Mouse (Mus musculus) midbrain, embryonic 14.5 days (tissue): ENCODE results near the gene Pip4p1. TPM values are rescaled to one million over a fixed set of nuclear protein-coding genes. Genes with fewer than 3 reads are reported as not detected.
"Not testable (repeated sequence)": the region's sequence is repeated elsewhere in the genome, so short reads cannot be mapped to it uniquely, and the experiment has no call there.

ENCODE experiments used
- ATAC-seq: fragments of 200-750 bp; cut with Nextera tagmentation; 2 replicates; pipeline ENCODE4 v1.8.0; 2017; ENCODE audit warnings: moderate number of reproducible peaks, moderate library complexity; ENCODE audit not compliant: low FRiP score, low TSS enrichment
- DNase-seq: peaks from one replicate; pipeline ENCODE4 v3.0.0-alpha.2; 2015
- H3K27ac ChIP-seq: fragments of 300-500 bp; sonication (generic); replicated peaks from 2 replicates; pipeline ENCODE4 v1.5.1; 2014; ENCODE audit warnings: mild to moderate bottlenecking, low read depth, low read length, moderate library complexity
- H3K27me3 ChIP-seq: fragments of 300-500 bp; sonication (generic); 2 replicates; pipeline ENCODE4 v1.6.1; 2014; ENCODE audit warnings: low read length, control low read depth, mixed read lengths; ENCODE audit not compliant: control insufficient read depth, insufficient read depth
- H3K36me3 ChIP-seq: fragments of 300-500 bp; sonication (generic); 2 replicates; pipeline ENCODE4 v1.6.1; 2014; ENCODE audit warnings: low read length, control low read depth; ENCODE audit not compliant: control insufficient read depth, insufficient read depth
- H3K4me1 ChIP-seq: fragments of 300-500 bp; sonication (generic); 2 replicates; pipeline ENCODE4 v1.6.1; 2014; ENCODE audit warnings: mild to moderate bottlenecking, antibody characterized with exemption, low read length, control low read depth; ENCODE audit not compliant: control insufficient read depth, insufficient read depth
- H3K4me2 ChIP-seq: fragments of 300-500 bp; sonication (generic); 2 replicates; pipeline ENCODE4 v1.6.1; 2014; ENCODE audit warnings: mild to moderate bottlenecking, low read length, moderate library complexity
- H3K4me3 ChIP-seq: fragments of 300-500 bp; sonication (generic); replicated peaks from 2 replicates; pipeline ENCODE4 v1.5.1; 2014; ENCODE audit warnings: low read depth, low read length
- H3K9ac ChIP-seq: fragments of 300-500 bp; sonication (generic); replicated peaks from 2 replicates; pipeline ENCODE4 v1.6.1; 2014; ENCODE audit warnings: mild to moderate bottlenecking, low read length, moderate library complexity
- H3K9me3 ChIP-seq: fragments of 300-500 bp; sonication (generic); 2 replicates; pipeline ENCODE4 v1.6.1; 2016; ENCODE audit warnings: low read length, control low read depth, mixed read lengths; ENCODE audit not compliant: control insufficient read depth
- WGBS: fragments of 180-500 bp; shearing (Covaris S2); extraction: QIAGEN DNeasy Blood & Tissue Kit; methylation state at CpG from one replicate; pipeline ENCODE4 v1.1.7; 2014; 5-methylcytosine and 5-hydroxymethylcytosine counted together
- polyA plus RNA-seq: library from polyadenylated mRNA; unstranded; fragments of >200 nt; fragmentation: Nextera tagmentation; extraction: Ambion mirVana; gene quantifications from 2 replicates; pipeline ENCODE4 v1.2.1, GENCODE M21; 2014

Pip4p1 gene
- polyA plus RNA-seq, 1 experiment from 2014 or later, result 90.3 TPM

GRCm38 (mm10) chr14:50945526-50945925 is 14.9 kb upstream of the Pip4p1 start:
- not testable (repeated sequence) for ATAC-seq, H3K27me3 ChIP-seq, DNase-seq, H3K4me1 ChIP-seq, H3K27ac ChIP-seq, H3K9me3 ChIP-seq, H3K36me3 ChIP-seq
- WGBS, result 33% methylated on average over 3 of the region's 3 CpGs
- H3K9ac ChIP-seq, result 0 out of 2 replicates have a peak overlapping the region, but pooled peaks have one; percentile 51
- peak overlapping the region; percentile 53 for H3K4me2 ChIP-seq
- peak overlapping the region; percentile 34 for H3K4me3 ChIP-seq

- WGBS, result 11% methylated on average over 6 of the region's 6 CpGs
- H3K9me3 ChIP-seq, H3K4me1 ChIP-seq, H3K27me3 ChIP-seq, DNase-seq, ATAC-seq, H3K36me3 ChIP-seq: not testable (repeated sequence)
- H3K27ac ChIP-seq, result peak overlapping the region; percentile 81
- H3K9ac ChIP-seq, result peak overlapping the region; percentile 51
- peak overlapping the region; percentile 53 for H3K4me2 ChIP-seq
- H3K4me3 ChIP-seq, result peak overlapping the region; percentile 34
Measured at GRCm38 (mm10) chr14:50945081-50945480, 14.4 kb upstream of the Pip4p1 start.

- WGBS, result 1% methylated on average over 15 of the region's 15 CpGs
- H3K9ac ChIP-seq, result peak overlapping the region; percentile 51
- H3K4me3 ChIP-seq, result peak overlapping the region; percentile 34
- not testable (repeated sequence) for H3K36me3 ChIP-seq, H3K9me3 ChIP-seq, H3K27me3 ChIP-seq, H3K4me1 ChIP-seq
- ATAC-seq (peak; percentile 96), DNase-seq (peak; percentile 73)
- H3K4me2 ChIP-seq, result peak overlapping the region; percentile 53
- peak overlapping the region; percentile 81 for H3K27ac ChIP-seq
Measured at GRCm38 (mm10) chr14:50944668-50945033, 14.0 kb upstream of the Pip4p1 start.

GRCm38 (mm10) chr14:50943932-50944667 is 13.4 kb upstream of the Pip4p1 start, which contains the start of gene Gm49342:
TSS of gene Gm49342 (plus strand) at chr14:50944517.
- Histone ChIP-seq H3K36me3 (no peaks in the 10 kb centered on the region), H3K27ac (peak within 1 kb of the TSS; percentile 81), H3K4me1 (no peaks in the 10 kb centered on the region), H3K9ac (peak within 1 kb of the TSS; percentile 51), H3K4me3 (peak within 1 kb of the TSS; percentile 34), H3K9me3 (no peaks in the 10 kb centered on the region), H3K27me3 (no peaks in the 10 kb centered on the region), H3K4me2 (peak within 1 kb of the TSS; percentile 53)
- WGBS, result 18% methylated on average over 31 of the region's 31 CpGs
- ATAC-seq (peak; percentile 96), DNase-seq (peak; percentile 90)

- no peaks in the 10 kb centered on the region for H3K36me3 ChIP-seq
- ATAC-seq, result no peak
- H3K27me3 ChIP-seq, result no peaks in the 10 kb centered on the region
- no peak overlapping the region for H3K4me2 ChIP-seq
- no peak overlapping the region for H3K9ac ChIP-seq
- no peak for DNase-seq
- H3K4me3 ChIP-seq, result no peak overlapping the region
- no peak overlapping the region for H3K27ac ChIP-seq
- 47% methylated on average over 2 of the region's 2 CpGs for WGBS
- H3K4me1 ChIP-seq, result no peaks in the 10 kb centered on the region
- no peaks in the 10 kb centered on the region for H3K9me3 ChIP-seq
Measured at GRCm38 (mm10) chr14:50938940-50939339, 8.3 kb upstream of the Pip4p1 start.

- WGBS, result 90% methylated on average over 3 of the region's 3 CpGs
- Histone ChIP-seq H3K27me3 (no peaks in the 10 kb centered on the region), H3K9ac (no peak overlapping the region), H3K4me1 (no peaks in the 10 kb centered on the region), H3K27ac (no peak overlapping the region), H3K9me3 (no peaks in the 10 kb centered on the region), H3K4me2 (no peak overlapping the region), H3K36me3 (no peaks in the 10 kb centered on the region), H3K4me3 (no peak overlapping the region)
- no peak for ATAC-seq
- no peak for DNase-seq
Measured at GRCm38 (mm10) chr14:50938119-50938908, 7.7 kb upstream of the Pip4p1 start.

- no peak overlapping the region for H3K9ac ChIP-seq
- peaks cover 2% of the 10 kb centered on the region; the same call in 1 of the 2 replicates for H3K4me1 ChIP-seq
- no peak overlapping the region for H3K27ac ChIP-seq
- no peaks in the 10 kb centered on the region for H3K36me3 ChIP-seq
- ATAC-seq (no peak), DNase-seq (no peak)
- WGBS, result 60% methylated on average over 1 of the region's 1 CpGs
- H3K4me2 ChIP-seq, result no peak overlapping the region
- no peaks in the 10 kb centered on the region for H3K9me3 ChIP-seq
- no peak overlapping the region for H3K4me3 ChIP-seq
- H3K27me3 ChIP-seq, result no peaks in the 10 kb centered on the region
Measured at GRCm38 (mm10) chr14:50936649-50937048, 6.0 kb upstream of the Pip4p1 start.

- WGBS, result 11% methylated on average over 12 of the region's 12 CpGs
Measured at GRCm38 (mm10) chr14:50931493-50932020, 901 bp upstream of the Pip4p1 start.

More at GRCm38 (mm10) chr14:50931493-50932020, 901 bp upstream of the Pip4p1 start:
- Histone ChIP-seq H3K27ac (peak overlapping the region; percentile 83), H3K4me3 (peak overlapping the region; percentile 98), H3K9me3 (no peaks in the 10 kb centered on the region), H3K4me2 (peak overlapping the region; percentile 75), H3K36me3 (peaks cover 28% of the 10 kb centered on the region), H3K4me1 (peaks cover 15% of the 10 kb centered on the region; the same call in 1 of the 2 replicates), H3K27me3 (no peaks in the 10 kb centered on the region), H3K9ac (peak overlapping the region; percentile 57)
- ATAC-seq (no peak), DNase-seq (peak; percentile 19)
